In genomic region chr9:111193211-111193610, GRCm38 (mm10) we compare ENCODE assay signal across 22 mouse cellular contexts.
A peak's percentile ranks its signal among the peaks of the same experiment; 100 is the strongest.
DNase-seq lines count a peak whose midpoint lies in the region; ATAC-seq and TF ChIP-seq lines count a peak whose summit lies in the region.
"Had no signal": no experiment of that assay in that cellular context is flagged by ENCODE, and none has a peak within 500 bp of the region (broad histone marks: within the 10 kb centered on the region; RNA-seq: fewer than 3 reads in every experiment).

No protein-coding gene starts in this region.

- ATAC-seq in megakaryocyte, adult 5-6 weeks (ENCODE audit: poor library complexity, severe bottlenecking) = no peak
- ATAC-seq: forebrain, embryonic 13.5 days; forebrain, embryonic 15.5 days; forebrain, postnatal 0 days had no signal

- H3K27me3 ChIP-seq in megakaryocyte, embryonic 14.5 days (replicated peaks) = no peaks in the 10 kb centered on the region
- H3K27me3 ChIP-seq: embryonic facial prominence, embryonic 12.5 days; forebrain, embryonic 13.5 days; forebrain, embryonic 15.5 days had no signal

- peaks cover 81% of the 10 kb centered on the region for H3K36me3 ChIP-seq in megakaryocyte, embryonic 14.5 days (replicated peaks; ENCODE audit: low read length)

- DNase-seq in 3134 (ENCODE audit: extremely low read depth, insufficient read length, low spot score) = peak; percentile 7
- peak; percentile 72 for DNase-seq in 3T3-L1 (ENCODE audit: low read depth, low spot score)
- no peak for DNase-seq in gastrocnemius, postnatal 14 days
- DNase-seq in Muller cell, postnatal 12 days (ENCODE audit: inconsistent ontology term) = no peak
- DNase-seq in heart, adult 11 months = no peak
- DNase-seq: adrenal gland, adult 8-10 months; adrenal gland, postnatal 14 days; adrenal gland, postnatal 36 days; cerebellum, adult 11-12 months; cerebellum, adult 2 months; cerebellum, adult 9-10 months; cerebellum, postnatal 10 days; cerebellum, postnatal 25 days; forebrain, postnatal 0 days had no signal

- no peak for TF ChIP-seq CTCF in embryonic fibroblast, embryonic 13.5 days (IDR thresholded peaks at IDR 0.05; ENCODE audit: borderline replicate concordance, insufficient read depth, low read length)

- peak overlapping the region; percentile 12; the same call in 1 of the 2 replicates for H3K27ac ChIP-seq in embryonic fibroblast, embryonic 13.5 days (ENCODE audit: insufficient read depth, low read length)
- H3K27ac ChIP-seq: embryonic facial prominence, embryonic 10.5 days; embryonic facial prominence, embryonic 12.5 days; forebrain, embryonic 13.5 days; forebrain, embryonic 15.5 days had no signal

- no peak for TF ChIP-seq POLR2A in embryonic fibroblast, embryonic 13.5 days (IDR thresholded peaks at IDR 0.05; ENCODE audit: low read depth, low read length)

- peak overlapping the region; percentile 44 for H3K4me3 ChIP-seq in megakaryocyte, embryonic 14.5 days (replicated peaks)
- H3K4me3 ChIP-seq in embryonic fibroblast, embryonic 13.5 days (ENCODE audit: insufficient read depth, low read length) = no peak overlapping the region
- H3K4me3 ChIP-seq: embryonic facial prominence, embryonic 10.5 days; embryonic facial prominence, embryonic 12.5 days; erythroblast, embryonic 14.5 days; forebrain, embryonic 13.5 days; forebrain, embryonic 15.5 days had no signal

- H3K4me1 ChIP-seq in megakaryocyte, embryonic 14.5 days = peaks cover 52% of the 10 kb centered on the region
- peaks cover 3% of the 10 kb centered on the region for H3K4me1 ChIP-seq in embryonic fibroblast, embryonic 13.5 days (ENCODE audit: control insufficient read depth, insufficient read depth, low read length)
- H3K4me1 ChIP-seq: embryonic facial prominence, embryonic 10.5 days; embryonic facial prominence, embryonic 12.5 days; forebrain, embryonic 13.5 days; forebrain, embryonic 15.5 days had no signal

- no peaks in the 10 kb centered on the region for H3K9me3 ChIP-seq in megakaryocyte, embryonic 14.5 days
- H3K9me3 ChIP-seq: embryonic facial prominence, embryonic 10.5 days; embryonic facial prominence, embryonic 12.5 days; forebrain, embryonic 13.5 days; forebrain, embryonic 15.5 days had no signal

- intact Hi-C loops in gastrocnemius, postnatal 14 days (cut with DNase I; ENCODE audit: low total_unique reads) = no loop called here

Comparison
In these comparisons a context has a peak if more than half of its experiments do, and no peak if none do; other contexts are left out.
1. DNase-seq: peak in 3134 (single experiment) and 3T3-L1 (single experiment); none in gastrocnemius, postnatal 14 days (single experiment), Muller cell, postnatal 12 days (single experiment) and heart, adult 11 months (single experiment).